Mouse (Mus musculus): ENCODE results near the gene Fam222a. TPM values are rescaled to one million over a fixed set of nuclear protein-coding genes. Genes with fewer than 3 reads are reported as not detected.

The Fam222a gene
- polyA plus RNA-seq, 1 experiment from 2014 or later = 4.7 TPM

DNA sequence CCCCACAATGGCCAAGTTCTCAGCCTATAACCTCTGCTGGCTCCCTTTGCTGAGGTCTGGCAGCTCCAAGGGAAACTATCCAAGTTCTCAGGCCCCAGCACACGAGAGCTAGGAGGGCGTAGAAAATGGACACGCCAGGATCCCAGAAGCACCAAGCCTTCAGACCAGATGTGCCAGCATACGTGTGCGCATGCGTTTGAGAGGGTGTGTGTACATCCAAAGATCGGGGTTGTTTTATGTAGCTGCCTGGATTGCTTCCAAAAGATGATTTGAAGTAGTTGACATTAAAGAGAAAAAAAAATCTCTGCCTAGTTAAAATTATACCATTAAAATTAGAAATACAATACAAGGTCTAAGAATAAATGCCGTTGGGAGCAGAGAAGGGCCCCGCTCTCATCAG, 22.7 kb upstream of the Fam222a start:
- H3K27me3 ChIP-seq = peaks cover 4% of the 10 kb centered on the region; the same call in 1 of the 2 replicates
- H3K9ac ChIP-seq = no peak overlapping the region
- no peaks in the 10 kb centered on the region for H3K36me3 ChIP-seq
- H3K4me2 ChIP-seq = no peak overlapping the region
- no peak overlapping the region for H3K4me3 ChIP-seq (replicated peaks)
- WGBS = 63% methylated on average over 9 of the region's 9 CpGs
- peaks cover 6% of the 10 kb centered on the region for H3K4me1 ChIP-seq
- H3K27ac ChIP-seq = peak overlapping the region; percentile 37; the same call in 1 of the 2 replicates
- ATAC-seq (replicated peaks; ENCODE audit: low FRiP score) = no peak
- no peaks in the 10 kb centered on the region for H3K9me3 ChIP-seq (replicated peaks)

DNA sequence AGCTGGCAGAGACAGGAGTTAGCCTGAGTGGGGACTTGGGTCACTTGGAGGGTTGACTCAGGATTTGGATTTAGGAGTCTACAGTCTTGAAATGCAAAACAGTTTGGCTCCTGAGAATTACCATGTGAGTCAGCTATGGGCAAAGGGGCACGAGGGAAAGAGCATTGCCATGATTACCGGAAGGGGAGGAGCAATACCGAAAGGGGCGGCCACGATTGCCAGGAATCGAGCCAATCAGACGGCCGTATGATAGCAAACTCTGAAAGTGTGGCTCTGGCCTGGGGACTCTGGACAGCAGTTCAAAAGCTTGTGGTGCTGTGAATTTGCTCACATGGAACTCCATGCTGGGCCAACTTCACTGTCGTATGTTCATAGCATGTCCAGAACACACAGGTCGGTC, 18.8 kb upstream of the Fam222a start:
- 96% methylated on average over 10 of the region's 10 CpGs for WGBS
- Histone ChIP-seq H3K36me3 (no peaks in the 10 kb centered on the region), H3K4me1 (peaks cover 44% of the 10 kb centered on the region), H3K27ac (no peak overlapping the region), H3K27me3 (no peaks in the 10 kb centered on the region), H3K9me3 (replicated peaks) (no peaks in the 10 kb centered on the region), H3K9ac (no peak overlapping the region), H3K4me2 (no peak overlapping the region), H3K4me3 (replicated peaks) (no peak overlapping the region)
- no peak for ATAC-seq (replicated peaks; ENCODE audit: low FRiP score)

DNA sequence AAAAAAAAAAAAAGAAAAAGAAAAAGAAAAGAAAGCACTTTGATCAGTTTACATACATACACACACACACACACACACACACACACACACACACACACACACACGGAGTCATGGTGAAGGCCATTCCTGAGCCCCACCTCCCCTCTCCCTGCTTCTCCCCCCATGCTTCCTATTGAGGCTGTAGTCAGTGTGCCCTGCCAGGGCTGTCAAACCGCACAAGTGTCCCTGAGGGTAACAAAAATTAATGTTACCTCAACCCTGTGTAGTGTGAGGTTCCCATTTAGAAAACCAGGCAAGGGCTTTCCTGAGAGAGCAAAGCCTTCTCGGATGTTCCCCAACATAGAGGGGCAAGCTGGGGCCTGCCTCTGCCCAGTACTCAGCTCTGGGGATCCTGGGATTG, 18.0 kb upstream of the Fam222a start:
- 53% methylated on average over 2 of the region's 3 CpGs for WGBS
- Histone ChIP-seq H3K27ac (no peak overlapping the region), H3K36me3 (no peaks in the 10 kb centered on the region), H3K9ac (no peak overlapping the region), H3K4me2 (no peak overlapping the region), H3K4me1 (peaks cover 42% of the 10 kb centered on the region), H3K9me3 (replicated peaks) (no peaks in the 10 kb centered on the region), H3K27me3 (no peaks in the 10 kb centered on the region), H3K4me3 (replicated peaks) (no peak overlapping the region)
- ATAC-seq (replicated peaks; ENCODE audit: low FRiP score) = no peak

DNA sequence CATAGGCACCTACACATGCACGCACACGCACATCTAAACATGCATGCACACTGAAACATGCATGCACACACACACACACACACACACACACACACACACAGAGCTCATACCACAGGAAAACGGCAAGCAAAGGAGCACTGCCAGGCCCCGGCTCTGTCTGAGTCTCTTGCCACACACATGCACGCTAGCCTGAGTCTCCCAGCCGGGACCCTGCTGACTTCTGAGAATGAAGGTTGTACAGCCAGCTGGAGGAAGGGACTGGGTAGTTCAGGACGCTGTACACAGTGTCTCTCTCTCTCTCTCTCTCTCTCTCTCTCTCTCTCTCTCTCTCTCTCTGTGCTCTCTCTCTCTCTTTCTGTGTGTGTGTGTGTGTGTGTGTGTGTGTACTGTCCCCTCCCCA, 17.4 kb upstream of the Fam222a start:
- ATAC-seq (replicated peaks; ENCODE audit: low FRiP score) = no peak
- WGBS = 30% methylated on average over 7 of the region's 7 CpGs
- Histone ChIP-seq H3K4me2 (no peak overlapping the region), H3K27ac (peak overlapping the region; percentile 78), H3K4me3 (replicated peaks) (no peak overlapping the region), H3K9me3 (replicated peaks) (no peaks in the 10 kb centered on the region), H3K36me3 (no peaks in the 10 kb centered on the region), H3K9ac (no peak overlapping the region), H3K4me1 (peaks cover 42% of the 10 kb centered on the region), H3K27me3 (no peaks in the 10 kb centered on the region)

DNA sequence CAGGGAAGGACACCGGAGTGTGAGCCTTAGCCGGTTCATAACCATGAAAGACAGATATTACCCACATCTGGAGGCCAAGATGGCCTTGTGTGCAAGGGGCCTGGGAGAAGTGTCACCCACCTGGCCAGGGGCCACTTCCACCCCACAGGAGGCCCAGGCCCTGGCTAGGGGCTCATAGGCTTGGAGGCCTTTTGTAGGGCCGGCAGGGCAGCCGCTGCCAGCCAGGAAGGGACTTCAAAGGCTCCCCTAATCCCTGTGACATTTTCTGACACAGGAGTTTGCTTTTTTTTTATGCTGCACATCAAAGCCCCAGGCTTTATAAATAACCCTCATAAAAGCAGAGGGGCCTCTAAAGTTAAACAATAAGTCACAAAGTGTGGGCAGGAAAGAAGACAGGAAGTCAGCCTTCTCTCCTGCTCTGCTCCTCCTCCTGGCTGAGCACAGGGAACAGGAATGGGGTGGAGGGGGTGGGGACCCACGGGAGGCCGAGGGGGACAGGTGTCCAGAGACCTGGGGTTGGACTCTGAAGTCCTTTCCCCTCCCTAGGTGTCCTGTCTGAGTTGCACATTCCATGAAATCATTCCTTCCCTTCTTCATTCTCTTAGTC, 16.8 kb upstream of the Fam222a start:
- Histone ChIP-seq H3K4me2 (no peak overlapping the region), H3K27me3 (no peaks in the 10 kb centered on the region), H3K9me3 (replicated peaks) (no peaks in the 10 kb centered on the region), H3K4me1 (peaks cover 42% of the 10 kb centered on the region), H3K27ac (peak overlapping the region; percentile 78), H3K36me3 (no peaks in the 10 kb centered on the region), H3K4me3 (replicated peaks) (no peak overlapping the region), H3K9ac (no peak overlapping the region)
- 7% methylated on average over 6 of the region's 6 CpGs for WGBS
- ATAC-seq (replicated peaks; ENCODE audit: low FRiP score) = 0 out of 2 replicates have a peak, but pooled peaks have one; percentile 26

DNA sequence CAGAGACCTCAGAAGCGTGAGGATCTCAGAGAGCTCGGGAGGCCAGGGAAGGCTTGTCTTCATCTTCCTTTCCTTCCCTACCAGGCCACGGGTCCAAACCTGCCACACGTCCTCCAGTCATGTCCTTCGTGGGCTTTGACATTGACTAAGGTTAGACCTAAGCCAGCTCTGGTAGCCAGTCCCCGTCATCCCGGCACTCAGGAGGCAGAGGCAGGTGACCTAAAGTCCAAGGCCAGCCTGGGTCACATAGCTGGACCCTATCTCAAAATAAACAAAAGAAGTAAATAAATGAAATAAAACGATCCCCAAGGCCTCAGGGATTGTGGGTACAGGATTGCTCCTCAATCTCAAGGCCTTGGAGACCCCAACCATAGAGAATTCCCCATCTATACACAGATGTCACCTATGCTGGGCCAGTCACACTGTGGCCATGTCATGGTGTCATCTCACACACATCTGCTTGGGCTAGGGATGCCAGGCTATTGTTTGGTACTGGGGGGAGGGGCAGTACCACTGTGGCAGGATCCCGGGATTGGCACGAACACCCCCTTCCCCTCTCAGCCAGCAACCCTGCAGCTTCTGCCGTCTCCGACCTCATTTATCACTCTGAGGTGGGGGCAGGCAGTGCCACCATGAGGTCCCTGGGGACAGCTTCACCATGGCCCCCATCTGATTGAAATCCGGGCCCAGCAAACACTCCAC, 15.2 kb upstream of the Fam222a start:
- H3K27ac ChIP-seq = no peak overlapping the region
- 60% methylated on average over 13 of the region's 13 CpGs for WGBS
- H3K9ac ChIP-seq = no peak overlapping the region
- no peak overlapping the region for H3K4me2 ChIP-seq
- H3K36me3 ChIP-seq = no peaks in the 10 kb centered on the region
- H3K27me3 ChIP-seq = no peaks in the 10 kb centered on the region
- no peak for ATAC-seq (replicated peaks; ENCODE audit: low FRiP score)
- H3K4me1 ChIP-seq = peaks cover 52% of the 10 kb centered on the region
- no peak overlapping the region for H3K4me3 ChIP-seq (replicated peaks)
- no peaks in the 10 kb centered on the region for H3K9me3 ChIP-seq (replicated peaks)

DNA sequence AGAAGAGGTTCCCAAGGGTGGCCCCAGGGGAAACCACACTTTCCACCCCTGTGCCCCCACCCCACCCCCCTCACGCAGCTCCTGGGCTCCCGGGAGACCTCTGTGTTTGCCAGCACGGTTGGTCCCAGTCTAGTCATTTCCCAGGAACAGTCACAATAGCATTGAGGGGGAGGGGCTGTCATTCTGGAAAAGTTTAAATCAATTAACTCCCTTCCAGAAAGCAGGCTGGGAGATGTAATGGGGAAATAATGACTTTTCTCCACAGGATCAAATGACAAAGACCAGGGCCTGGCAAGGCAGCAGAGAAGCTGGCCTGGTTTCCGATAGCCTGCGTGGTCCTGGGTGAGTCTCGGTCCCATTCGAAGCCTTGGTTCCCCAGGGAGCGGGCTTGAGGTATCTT, 14.1 kb upstream of the Fam222a start:
- 41% methylated on average over 8 of the region's 8 CpGs for WGBS
- Histone ChIP-seq H3K27ac (no peak overlapping the region), H3K4me2 (no peak overlapping the region), H3K9me3 (replicated peaks) (no peaks in the 10 kb centered on the region), H3K4me1 (peaks cover 62% of the 10 kb centered on the region), H3K27me3 (no peaks in the 10 kb centered on the region), H3K4me3 (replicated peaks) (no peak overlapping the region), H3K36me3 (no peaks in the 10 kb centered on the region), H3K9ac (no peak overlapping the region)
- no peak for ATAC-seq (replicated peaks; ENCODE audit: low FRiP score)

DNA sequence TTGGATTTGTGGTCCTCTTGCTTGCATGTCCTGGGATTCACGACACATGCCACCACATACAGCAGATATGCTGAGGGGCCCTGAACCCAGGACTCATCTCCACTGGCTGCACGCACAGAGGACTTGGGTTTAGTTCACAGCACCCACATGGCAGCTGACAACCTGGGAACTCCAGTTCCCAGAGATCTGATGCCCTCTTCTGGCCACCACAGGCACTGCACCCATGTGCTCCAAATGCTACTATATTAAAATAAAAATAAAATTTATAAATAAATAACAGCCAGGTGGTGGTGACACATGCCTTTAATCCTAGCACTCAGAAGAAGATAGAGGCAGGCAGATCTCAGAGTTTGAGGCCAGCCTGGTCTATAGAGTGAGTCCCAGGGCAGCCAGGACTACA, 12.4 kb upstream of the Fam222a start:
- WGBS = 97% methylated on average over 2 of the region's 2 CpGs
- Histone ChIP-seq H3K36me3 (no peaks in the 10 kb centered on the region), H3K4me1 (peaks cover 64% of the 10 kb centered on the region)

DNA sequence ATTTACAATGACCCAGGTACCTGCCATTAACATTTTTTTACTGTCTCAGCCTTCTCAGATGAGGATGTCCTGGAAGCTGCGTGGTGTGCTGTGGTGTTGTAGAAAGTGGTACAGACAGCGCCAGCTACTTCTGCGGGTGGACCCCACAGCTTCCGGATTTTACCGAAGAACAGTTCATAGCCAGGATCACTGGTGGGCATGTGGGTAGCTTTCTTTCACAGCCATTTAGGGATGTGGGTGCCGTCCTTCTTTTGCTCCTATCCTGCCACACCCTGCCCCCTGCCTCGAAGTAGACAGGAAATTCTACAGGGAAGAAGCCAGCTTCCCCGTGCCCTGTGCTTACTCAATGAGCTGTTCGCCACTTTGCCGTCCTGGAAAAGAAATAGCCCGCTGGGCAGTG, 11.7 kb upstream of the Fam222a start:
- peaks cover 64% of the 10 kb centered on the region for H3K4me1 ChIP-seq
- no peaks in the 10 kb centered on the region for H3K9me3 ChIP-seq (replicated peaks)
- no peak overlapping the region for H3K4me3 ChIP-seq (replicated peaks)
- ATAC-seq (replicated peaks; ENCODE audit: low FRiP score) = no peak
- 77% methylated on average over 11 of the region's 11 CpGs for WGBS
- no peak overlapping the region for H3K27ac ChIP-seq
- no peak overlapping the region for H3K4me2 ChIP-seq
- H3K36me3 ChIP-seq = no peaks in the 10 kb centered on the region
- no peaks in the 10 kb centered on the region for H3K27me3 ChIP-seq
- no peak overlapping the region for H3K9ac ChIP-seq

More for the DNA sequence above, 12.4 kb upstream of the Fam222a start:
- H3K9me3 ChIP-seq (replicated peaks) = no peaks in the 10 kb centered on the region
- no peaks in the 10 kb centered on the region for H3K27me3 ChIP-seq
- H3K9ac ChIP-seq = no peak overlapping the region
- no peak for ATAC-seq (replicated peaks; ENCODE audit: low FRiP score)
- H3K4me3 ChIP-seq (replicated peaks) = no peak overlapping the region
- H3K27ac ChIP-seq = no peak overlapping the region
- no peak overlapping the region for H3K4me2 ChIP-seq

DNA sequence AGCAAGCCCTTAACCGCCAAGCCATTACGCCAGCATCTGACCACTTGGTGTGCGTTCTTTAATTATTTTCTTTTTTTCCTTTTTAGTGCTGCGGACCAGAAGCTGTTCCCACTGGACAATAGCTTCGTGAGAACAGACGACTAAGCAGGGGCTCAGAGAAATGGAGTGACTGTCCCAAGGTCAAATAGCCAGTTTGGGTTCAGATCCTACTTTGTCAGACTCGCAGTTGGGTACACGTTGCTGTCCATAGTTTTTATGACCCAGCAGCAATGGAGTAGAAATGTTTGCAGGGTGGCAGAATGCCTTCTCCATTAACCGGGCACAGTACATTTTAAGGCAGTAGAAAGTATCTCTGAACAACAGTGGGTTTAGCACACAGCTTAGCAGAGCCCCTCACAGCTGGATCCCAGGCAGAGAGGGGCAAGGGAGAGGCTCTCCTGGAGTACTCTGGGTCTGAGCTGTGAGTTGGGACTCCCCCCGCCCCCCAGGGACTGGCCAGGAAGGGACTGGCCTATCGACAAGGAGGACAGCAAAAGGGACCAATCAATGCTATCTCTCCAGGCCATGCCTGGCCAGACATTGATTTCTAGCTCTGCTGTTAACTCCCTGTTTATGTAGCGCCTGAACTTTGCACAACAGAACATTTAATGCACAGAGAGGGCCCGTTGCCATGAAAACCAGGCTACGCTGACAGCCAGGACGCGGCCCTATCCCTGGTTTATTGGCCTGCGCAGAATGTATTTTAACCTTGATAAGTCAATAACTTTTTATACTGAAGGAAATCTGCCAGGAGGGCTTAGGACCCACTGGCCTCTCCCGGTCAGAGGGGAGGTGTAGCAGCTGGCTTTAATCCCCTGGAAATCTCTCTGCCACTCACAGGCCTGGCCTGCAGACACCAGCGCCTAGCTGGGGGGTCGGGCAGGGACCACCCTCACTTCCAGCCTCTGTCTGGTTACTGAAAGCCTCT, 9.8 kb upstream of the Fam222a start:
- Histone ChIP-seq H3K27ac (peak overlapping the region; percentile 85), H3K9me3 (replicated peaks) (no peaks in the 10 kb centered on the region), H3K36me3 (no peaks in the 10 kb centered on the region), H3K4me2 (0 out of 2 replicates have a peak overlapping the region, but pooled peaks have one; percentile 5), H3K4me1 (peaks cover 47% of the 10 kb centered on the region), H3K9ac (no peak overlapping the region), H3K4me3 (replicated peaks) (no peak overlapping the region), H3K27me3 (no peaks in the 10 kb centered on the region)
- WGBS = 47% methylated on average over 20 of the region's 20 CpGs
- ATAC-seq (replicated peaks; ENCODE audit: low FRiP score) = peak; percentile 83

DNA sequence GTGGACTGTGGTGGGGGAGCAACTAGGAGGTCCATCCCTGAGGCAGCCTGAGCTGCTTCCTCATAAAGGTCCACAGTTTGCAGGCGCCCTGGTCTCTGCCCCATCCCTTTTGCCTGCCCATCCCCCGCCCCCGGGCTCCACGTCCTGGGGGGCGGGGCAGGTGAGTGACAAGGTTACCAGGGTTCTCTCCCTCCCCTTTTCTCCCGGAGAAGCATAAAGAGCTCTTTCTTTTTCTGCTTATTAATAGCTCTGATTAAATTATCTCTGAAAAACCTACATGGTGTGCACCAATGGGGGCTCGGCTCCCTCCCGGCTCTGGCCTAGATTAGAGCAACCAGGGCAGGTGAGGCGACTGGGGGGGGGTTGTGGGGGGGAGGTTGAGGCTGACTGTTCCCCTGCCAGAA, 7.3 kb upstream of the Fam222a start:
- Histone ChIP-seq H3K9me3 (replicated peaks) (peaks cover 6% of the 10 kb centered on the region; the same call in 1 of the 2 replicates), H3K36me3 (no peaks in the 10 kb centered on the region), H3K27me3 (no peaks in the 10 kb centered on the region), H3K27ac (0 out of 2 replicates have a peak overlapping the region, but pooled peaks have one; percentile 45), H3K4me1 (peaks cover 46% of the 10 kb centered on the region), H3K4me3 (replicated peaks) (no peak overlapping the region), H3K9ac (no peak overlapping the region), H3K4me2 (0 out of 2 replicates have a peak overlapping the region, but pooled peaks have one; percentile 24)
- 12% methylated on average over 9 of the region's 9 CpGs for WGBS
- ATAC-seq (replicated peaks; ENCODE audit: low FRiP score) = 0 out of 2 replicates have a peak, but pooled peaks have one; percentile 44

DNA sequence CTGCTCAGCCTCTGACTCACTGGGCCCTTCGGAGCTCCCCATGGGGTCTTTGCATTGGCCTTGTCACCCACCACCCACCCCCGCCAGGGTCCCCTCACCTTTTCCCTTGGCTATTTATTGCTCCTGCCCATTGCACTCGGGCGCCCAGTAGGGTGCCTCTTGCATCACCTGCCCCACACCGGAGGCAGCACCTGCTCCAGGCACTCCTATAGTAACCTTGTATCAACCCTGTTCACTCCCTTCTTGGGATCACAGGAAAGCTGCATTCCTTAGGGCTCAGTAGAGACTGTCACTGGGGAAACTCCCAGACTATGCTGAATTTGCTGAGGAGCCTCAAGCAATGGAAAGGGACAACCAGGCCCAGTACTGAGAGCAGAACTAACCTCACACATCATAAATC, 6.9 kb upstream of the Fam222a start:
- 49% methylated on average over 5 of the region's 5 CpGs for WGBS
- ATAC-seq (replicated peaks; ENCODE audit: low FRiP score) = no peak
- H3K4me1 ChIP-seq = peaks cover 50% of the 10 kb centered on the region
- no peaks in the 10 kb centered on the region for H3K36me3 ChIP-seq
- peak overlapping the region; percentile 45; the same call in 1 of the 2 replicates for H3K27ac ChIP-seq
- no peak overlapping the region for H3K9ac ChIP-seq
- H3K27me3 ChIP-seq = no peaks in the 10 kb centered on the region
- H3K9me3 ChIP-seq (replicated peaks) = peaks cover 6% of the 10 kb centered on the region; the same call in 1 of the 2 replicates
- H3K4me2 ChIP-seq = no peak overlapping the region
- no peak overlapping the region for H3K4me3 ChIP-seq (replicated peaks)
